Mouse (Mus musculus) liver, postnatal 0 days (tissue): ENCODE results near the gene Plxna2.

Source experiments
- CTCF ChIP-seq: sonication (generic); IDR thresholded peaks from 2 replicates; pipeline ENCODE4 v1.5.1; 2016; ENCODE audit warnings: antibody characterized with exemption, low read depth
- EP300 ChIP-seq: IDR thresholded peaks from 2 replicates; pipeline ENCODE4 v1.6.1; 2016; ENCODE audit warnings: antibody characterized with exemption, low read depth, mild to moderate bottlenecking

DNA sequence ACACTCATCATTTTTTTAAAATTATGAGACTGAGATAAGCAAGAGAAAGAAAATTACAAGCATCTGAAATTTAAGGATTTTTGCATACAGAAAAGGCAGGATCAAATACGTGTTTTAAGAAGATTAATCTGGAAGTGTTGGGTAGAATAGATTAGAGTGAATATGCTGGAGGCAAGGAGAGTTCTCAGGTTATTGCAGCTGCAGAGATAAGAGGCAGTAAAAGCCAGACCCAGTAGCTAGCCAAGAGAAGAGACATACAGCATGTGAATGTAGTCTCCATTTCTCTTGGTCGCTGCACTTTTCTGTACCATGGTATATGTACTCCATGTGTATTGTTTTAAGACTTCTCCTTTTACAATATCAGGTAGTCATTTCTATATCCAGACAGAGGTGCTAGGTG is 88.5 kb downstream of the Plxna2 start:
- TF ChIP-seq CTCF (no peak), EP300 (no peak)
